ENCODE assay signal across 20 mouse cellular contexts in the genomic region with DNA sequence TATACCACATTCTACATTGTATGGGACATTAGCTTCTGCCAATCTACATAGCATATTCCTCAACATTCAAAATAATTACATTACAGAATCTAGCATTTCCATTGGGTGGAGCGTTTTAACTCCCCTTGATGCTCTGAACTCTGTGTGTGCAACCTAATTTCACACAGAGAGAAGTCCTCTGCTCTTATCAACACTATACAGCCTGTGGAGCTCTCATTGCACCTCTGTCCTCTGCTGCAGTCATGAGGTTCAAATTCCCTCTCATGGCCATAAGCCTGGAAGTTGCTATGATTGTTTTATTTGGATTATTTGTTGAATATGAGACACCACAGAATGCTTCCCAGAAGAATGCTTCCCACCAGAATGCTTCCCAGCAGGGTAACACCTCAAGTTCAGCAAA. TPM values are rescaled to one million over a fixed set of nuclear protein-coding genes. Genes with fewer than 3 reads are reported as not detected.
A peak's percentile ranks its signal among the peaks of the same experiment; 100 is the strongest.
DNase-seq lines count a peak whose midpoint lies in the region; ATAC-seq lines count a peak whose summit lies in the region.
"Had no signal": no experiment of that assay in that cellular context is flagged by ENCODE, and none has a peak within 500 bp of the region (broad histone marks: within the 10 kb centered on the region; RNA-seq: fewer than 3 reads in every experiment).

A gene (plus strand): TSS at position 193 of the 400 bp plus-strand sequence.

- peak; percentile 44 for DNase-seq in spleen, adult 12 weeks (ENCODE audit: low spot score)
- DNase-seq in spleen, adult 18-20 months = no peak
- DNase-seq in Muller cell, postnatal 12 days (ENCODE audit: inconsistent ontology term) = no peak
- no peak for DNase-seq in frontal cortex, postnatal 36 days (ENCODE audit: low spot score in 2 of 2)
- DNase-seq in right cerebral cortex, postnatal 25 days = no peak
- DNase-seq in layer of hippocampus, postnatal 25 days (ENCODE audit: extremely low spot score in 1 of 2, low spot score in 1 of 2) = no peak
- DNase-seq: adrenal gland, adult 8-10 months; B cell, adult 2 months; cerebellum, postnatal 14 days; heart, postnatal 10 days; kidney, postnatal 36 days; left cerebral cortex, postnatal 4 days; lung, adult 2 months; lung, postnatal 4 days; midbrain, embryonic 14.5 days; thymus, postnatal 36 days had no signal

- peak; percentile 80 for ATAC-seq in erythroid progenitor cell, adult 5-6 weeks (replicated peaks; ENCODE audit: low FRiP score, poor library complexity, severe bottlenecking)
- ATAC-seq in megakaryocyte, adult 5-6 weeks (ENCODE audit: poor library complexity, severe bottlenecking) = peak; percentile 27; the same call in 1 of the 2 replicates
- ATAC-seq: intestine, postnatal 0 days had no signal

RNA-seq across cellular contexts. Expression of the gene that starts here (rescaled TPM):
- 908 and 1,028 TPM in 2 replicates for total RNA-seq in erythroid progenitor cell, adult 5-6 weeks (2015; ENCODE audit: low replicate concordance)
- 496 and 547 TPM in 2 replicates for total RNA-seq in erythroid progenitor cell, adult 5-6 weeks (2017; ENCODE audit: low replicate concordance)
- 3.8 and 11.0 TPM in 2 replicates for total RNA-seq in megakaryocyte, adult 5-6 weeks (2015)
- 2.1 and 4.1 TPM in 2 replicates for total RNA-seq in megakaryocyte, adult 5-6 weeks (2017)
- total RNA-seq in layer of hippocampus, postnatal 25 days (2021) = not detected
- total RNA-seq: adrenal gland, adult 8-10 months; heart, postnatal 10 days; layer of hippocampus, postnatal 14 days; left cerebral cortex, postnatal 4 days had no signal

Comparison
In these comparisons a context has a peak if more than half of its experiments do, and no peak if none do; other contexts are left out.
1. RNA of the gene that starts here (total RNA-seq): 496 to 1,028 TPM in erythroid progenitor cell, adult 5-6 weeks; 2.1 to 11.0 TPM in megakaryocyte, adult 5-6 weeks and not detected in layer of hippocampus, postnatal 25 days; every median in the first group is over 10 times any median in the second.